Mouse (Mus musculus) CH12.LX (cell line): ENCODE measurements around the gene Zbtb9. TPM values are rescaled to one million over a fixed set of nuclear protein-coding genes. Genes with fewer than 3 reads are reported as not detected.
A peak's percentile ranks its signal among the peaks of the same experiment; 100 is the strongest.
"Not testable (repeated sequence)": the region's sequence is repeated elsewhere in the genome, so short reads cannot be mapped to it uniquely, and the experiment has no call there.

Source experiments
- DNase-seq: peaks from one replicate; pipeline ENCODE4 v3.0.0-alpha.2; 2013; ENCODE audit errors: extremely low read depth
- H3K27ac ChIP-seq: 2 replicates; pipeline ENCODE4 v1.5.1; 2012; ENCODE audit warnings: low read depth, mild to moderate bottlenecking, control low read depth, moderate library complexity; ENCODE audit not compliant: insufficient read depth
- H3K27me3 ChIP-seq: replicated peaks from 2 replicates; pipeline ENCODE3; 2012; ENCODE audit warnings: inconsistent platforms
- H3K36me3 ChIP-seq, 2 experiments: replicated peaks in 1 of 2; 2 replicates each; pipeline versions ENCODE3 to v1.6.1; 2012; ENCODE audit warnings: inconsistent platforms in 1 of 2, low read length in 1 of 2, mild to moderate bottlenecking in 1 of 2, mixed read lengths in 1 of 2, moderate library complexity in 1 of 2; ENCODE audit not compliant: control insufficient read depth in 1 of 2, insufficient read depth in 1 of 2
- H3K4me1 ChIP-seq, 2 experiments: 2 replicates each; pipeline ENCODE4 v1.6.1; 2012; ENCODE audit warnings: inconsistent platforms in 1 of 2, moderate library complexity in 1 of 2; ENCODE audit not compliant: insufficient read depth in 2 of 2, control insufficient read depth in 1 of 2
- H3K4me2 ChIP-seq: 2 replicates; pipeline ENCODE4 v1.6.1; 2012; ENCODE audit warnings: low read depth, mild to moderate bottlenecking, control low read depth; ENCODE audit not compliant: poor library complexity, insufficient read depth, severe bottlenecking
- H3K4me3 ChIP-seq, 3 experiments: fragments of 150-350 bp in 1 of 3; sonication (generic) in 1 of 3; replicated peaks in 1 of 3; 2 replicates each; pipeline versions ENCODE3 to v1.5.1; 2011 to 2012; ENCODE audit warnings: low read depth in 2 of 3, low read length in 2 of 3, mild to moderate bottlenecking in 2 of 3, moderate library complexity in 2 of 3, control low read depth in 1 of 3, improper control_type of control experiment in 1 of 3, inconsistent platforms in 1 of 3, mixed read lengths in 1 of 3; ENCODE audit not compliant: poor library complexity in 1 of 3
- H3K79me2 ChIP-seq: replicated peaks from 2 replicates; pipeline ENCODE4 v1.6.1; 2012; ENCODE audit warnings: mild to moderate bottlenecking, moderate library complexity; ENCODE audit not compliant: control insufficient read depth, poor library complexity, insufficient read depth, severe bottlenecking; ENCODE audit errors: extremely low read depth
- H3K9ac ChIP-seq: 2 replicates; pipeline ENCODE4 v1.6.1; 2012; ENCODE audit warnings: low read depth, mild to moderate bottlenecking, control low read depth, moderate library complexity; ENCODE audit not compliant: insufficient read depth
- H3K9me3 ChIP-seq: replicated peaks from 2 replicates; pipeline ENCODE3; 2012; ENCODE audit warnings: low read length, inconsistent platforms, mixed read lengths
- BHLHE40 ChIP-seq: IDR thresholded peaks from 2 replicates; pipeline ENCODE4 v1.6.1; 2011; ENCODE audit warnings: mild to moderate bottlenecking, low read depth, low read length, improper control_type of control experiment
- CHD1 ChIP-seq: IDR thresholded peaks from 2 replicates; pipeline ENCODE4 v1.6.1; 2012; ENCODE audit warnings: low read depth, low read length, improper control_type of control experiment, inconsistent platforms
- CTCF ChIP-seq, 2 experiments: IDR thresholded peaks in 1 of 2; conservative IDR thresholded peaks in 1 of 2; 2 replicates each; pipeline ENCODE4 v1.5.1; 2011 to 2012; ENCODE audit warnings: low read depth in 2 of 2, low read length in 2 of 2, improper control_type of control experiment in 1 of 2, inconsistent platforms in 1 of 2, mild to moderate bottlenecking in 1 of 2, moderate library complexity in 1 of 2
- E2F4 ChIP-seq: IDR thresholded peaks from 2 replicates; pipeline ENCODE4 v1.6.1; 2011; ENCODE audit warnings: low read depth, low read length, improper control_type of control experiment; ENCODE audit not compliant: insufficient replicate concordance
- EP300 ChIP-seq: IDR thresholded peaks from 2 replicates; pipeline ENCODE4 v1.6.1; 2011; ENCODE audit warnings: low read length, improper control_type of control experiment
- ETS1 ChIP-seq: conservative IDR thresholded peaks from 2 replicates; pipeline ENCODE4 v1.6.1; 2012; ENCODE audit warnings: low read depth, mild to moderate bottlenecking, inconsistent platforms, low read length, improper control_type of control experiment, moderate library complexity
- GABPA ChIP-seq: IDR thresholded peaks from 2 replicates; pipeline ENCODE4 v1.6.1; 2012; ENCODE audit warnings: low read depth, low read length, improper control_type of control experiment, inconsistent platforms; ENCODE audit not compliant: insufficient replicate concordance
- IRF4 ChIP-seq: IDR thresholded peaks from 2 replicates; pipeline ENCODE4 v1.6.1; 2014; ENCODE audit warnings: low read depth, mild to moderate bottlenecking, inconsistent platforms, low read length, improper control_type of control experiment
- KAT2A ChIP-seq: IDR thresholded peaks from 2 replicates; pipeline ENCODE4 v1.6.1; 2012; ENCODE audit warnings: low read length, improper control_type of control experiment, inconsistent platforms; ENCODE audit not compliant: insufficient replicate concordance
- MAX ChIP-seq: IDR thresholded peaks from 2 replicates; pipeline ENCODE4 v1.6.1; 2011; ENCODE audit warnings: low read length, improper control_type of control experiment
- MAZ ChIP-seq: IDR thresholded peaks from 2 replicates; pipeline ENCODE4 v1.6.1; 2012; ENCODE audit warnings: low read depth, mild to moderate bottlenecking, inconsistent platforms, low read length, improper control_type of control experiment, moderate library complexity
- MYC ChIP-seq: IDR thresholded peaks from 2 replicates; pipeline ENCODE4 v1.6.1; 2011; ENCODE audit warnings: low read depth, mild to moderate bottlenecking, improper control_type of control experiment, low read length
- NRF1 ChIP-seq: IDR thresholded peaks from 2 replicates; pipeline ENCODE4 v1.6.1; 2014; ENCODE audit warnings: low read depth, mild to moderate bottlenecking, inconsistent platforms, low read length, improper control_type of control experiment, moderate library complexity
- PAX5 ChIP-seq: IDR thresholded peaks from 2 replicates; pipeline ENCODE4 v1.6.1; 2012; ENCODE audit warnings: low read length, inconsistent platforms, mixed read lengths
- POLR2A ChIP-seq: IDR thresholded peaks from 2 replicates; pipeline ENCODE4 v1.6.1; 2011; ENCODE audit warnings: low read depth, mild to moderate bottlenecking, improper control_type of control experiment, low read length
- POLR2AphosphoS2 ChIP-seq: IDR thresholded peaks from 2 replicates; pipeline ENCODE4 v1.6.1; 2011; ENCODE audit warnings: low read depth, low read length, improper control_type of control experiment
- RAD21 ChIP-seq: IDR thresholded peaks from 2 replicates; pipeline ENCODE4 v1.6.1; 2011; ENCODE audit warnings: low read depth, mild to moderate bottlenecking, low read length, improper control_type of control experiment, moderate library complexity
- RCOR1 ChIP-seq: conservative IDR thresholded peaks from 2 replicates; pipeline ENCODE4 v1.6.1; 2012; ENCODE audit warnings: low read depth, mild to moderate bottlenecking, inconsistent platforms, low read length, improper control_type of control experiment
- SIN3A ChIP-seq: IDR thresholded peaks from 2 replicates; pipeline ENCODE4 v1.6.1; 2012; ENCODE audit warnings: low read length, improper control_type of control experiment, inconsistent platforms
- SMC3 ChIP-seq: IDR thresholded peaks from 2 replicates; pipeline ENCODE4 v1.6.1; 2011; ENCODE audit warnings: low read depth, low read length, improper control_type of control experiment
- UBTF ChIP-seq: IDR thresholded peaks from 2 replicates; pipeline ENCODE4 v1.6.1; 2012; ENCODE audit warnings: low read depth, mild to moderate bottlenecking, inconsistent platforms, low read length, improper control_type of control experiment, moderate library complexity
- USF1 ChIP-seq: IDR thresholded peaks from 2 replicates; pipeline ENCODE4 v1.6.1; 2014; ENCODE audit warnings: low read depth, mild to moderate bottlenecking, inconsistent platforms, low read length, improper control_type of control experiment
- ZC3H11A ChIP-seq: IDR thresholded peaks from 2 replicates; pipeline ENCODE4 v1.6.1; 2012; ENCODE audit warnings: low read depth, mild to moderate bottlenecking, inconsistent platforms, low read length, improper control_type of control experiment
- ZKSCAN1 ChIP-seq: IDR thresholded peaks from 2 replicates; pipeline ENCODE4 v1.6.1; 2012; ENCODE audit warnings: low read depth, inconsistent platforms, low read length, improper control_type of control experiment, borderline replicate concordance
- ZMIZ1 ChIP-seq: IDR thresholded peaks from 2 replicates; pipeline ENCODE4 v1.6.1; 2012; ENCODE audit warnings: low read depth, mild to moderate bottlenecking, inconsistent platforms, low read length, improper control_type of control experiment
- ZNF384 ChIP-seq: IDR thresholded peaks from 2 replicates; pipeline ENCODE4 v1.6.1; 2012; ENCODE audit warnings: low read depth, low read length, improper control_type of control experiment, inconsistent platforms
- dilution Hi-C: fragments of 300-500 bp; cut with MboI; formaldehyde crosslinking; loops from 2 replicates; pipeline ENCODE4 v1.14.3; 2020; ENCODE audit warnings: low sequenced_read_pairs; ENCODE audit not compliant: extremely low pct_unique_long_range_greater_than_20kb, extremely low pct_ligation_motif_present
- in situ Hi-C: fragments of 300-500 bp; cut with MboI; formaldehyde crosslinking; loops from 3 replicates; pipeline ENCODE4 v1.14.3; 2019; ENCODE audit warnings: low sequenced_read_pairs, low pct_ligation_motif_present, low pct_unique_long_range_greater_than_20kb, mixed read lengths
- polyA plus RNA-seq: library from polyadenylated mRNA; unstranded; fragments of >175 nt; gene quantifications from 2 replicates; pipeline ENCODE4 v1.2.1, GENCODE M21; 2012; ENCODE audit warnings: low read depth; ENCODE audit not compliant: insufficient read length
- total RNA-seq, 2 experiments: library from RNA; depleted of rRNA; stranded (reverse); fragments of 300-350 nt in 1 of 2; fragments of >200 nt in 1 of 2; gene quantifications; 2 replicates each; pipeline ENCODE4 v1.2.3; 2012 to 2014

Zbtb9 gene
- total and polyA plus RNA-seq, 3 experiments = 2.0 to 14.3 (median 8.1) TPM

- dilution Hi-C loops = no loop called here
- no peak for DNase-seq
- H3K9me3 ChIP-seq = peaks cover 5% of the 10 kb centered on the region
- H3K79me2 ChIP-seq = peaks cover 21% of the 10 kb centered on the region
- H3K4me1 ChIP-seq = peaks cover 22 to 65% of the 10 kb centered on the region in 2 experiments
- in situ Hi-C loops = no loop called here
- H3K4me3 ChIP-seq = no peak overlapping the region
- H3K36me3 ChIP-seq = peaks cover 37 to 56% of the 10 kb centered on the region in 2 experiments
- no peak overlapping the region for H3K4me2 ChIP-seq
- H3K27ac ChIP-seq = no peak overlapping the region
- no peaks in the 10 kb centered on the region for H3K27me3 ChIP-seq
- H3K9ac ChIP-seq = no peak overlapping the region
- TF ChIP-seq MAZ = no peak
- no peak for TF ChIP-seq USF1
- no peak; the same call in 1 of the 2 replicates for TF ChIP-seq MAX
- TF ChIP-seq MYC = peak; percentile 88
- peak; percentile 48 for TF ChIP-seq SMC3
- no peak for TF ChIP-seq NRF1
- peak; percentile 52 for TF ChIP-seq RAD21
- TF ChIP-seq ZNF384 = no peak
- no peak for TF ChIP-seq BHLHE40
- peak; percentile 15 to 69; a peak in 3 of 4 replicates for TF ChIP-seq CTCF (conservative IDR thresholded peaks at IDR 0.05 in 1 of 2, IDR thresholded peaks at IDR 0.05 in 1 of 2; ENCODE audit: low read depth in 2 of 2, low read length in 2 of 2)
- no peak for TF ChIP-seq SIN3A
- no peak for TF ChIP-seq IRF4
Measured at GRCm38 (mm10) chr17:26975415-26975814, 2.4 kb downstream of the Zbtb9 start.

DNA sequence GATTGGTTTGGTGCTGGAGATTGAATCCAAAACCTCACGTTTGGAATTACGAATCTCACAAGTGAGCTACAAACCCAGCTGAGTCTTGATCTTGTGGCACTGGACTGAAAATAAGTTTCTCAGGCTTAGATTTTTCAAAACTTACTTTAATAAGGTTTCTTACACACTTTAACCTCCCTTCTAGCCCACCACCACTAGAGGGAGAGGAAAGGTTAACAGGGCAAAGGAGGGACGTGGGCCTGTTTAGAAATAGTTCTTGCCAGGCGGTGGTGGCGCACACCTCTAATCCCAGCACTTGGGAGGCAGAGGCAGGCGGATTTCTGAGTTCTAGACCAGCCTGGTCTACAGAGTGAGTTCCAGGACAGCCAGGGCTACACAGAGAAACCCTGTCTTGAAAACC lies 4.4 kb downstream of the Zbtb9 start:
- DNase-seq, in situ Hi-C loops, H3K27me3 ChIP-seq, H3K9ac ChIP-seq, H3K4me3 ChIP-seq, H3K27ac ChIP-seq, H3K9me3 ChIP-seq, H3K4me2 ChIP-seq, dilution Hi-C loops: not testable (repeated sequence)
- peaks cover 22 to 71% of the 10 kb centered on the region in 2 experiments for H3K4me1 ChIP-seq
- TF ChIP-seq CTCF (conservative IDR thresholded peaks at IDR 0.05 in 1 of 2, IDR thresholded peaks at IDR 0.05 in 1 of 2; ENCODE audit: low read depth in 2 of 2, low read length in 2 of 2) = peak in 1 of 2 experiments; percentile 34; a peak in 2 of 4 replicates
- H3K79me2 ChIP-seq = peaks cover 21% of the 10 kb centered on the region
- peaks cover 39 to 62% of the 10 kb centered on the region in 2 experiments for H3K36me3 ChIP-seq

DNA sequence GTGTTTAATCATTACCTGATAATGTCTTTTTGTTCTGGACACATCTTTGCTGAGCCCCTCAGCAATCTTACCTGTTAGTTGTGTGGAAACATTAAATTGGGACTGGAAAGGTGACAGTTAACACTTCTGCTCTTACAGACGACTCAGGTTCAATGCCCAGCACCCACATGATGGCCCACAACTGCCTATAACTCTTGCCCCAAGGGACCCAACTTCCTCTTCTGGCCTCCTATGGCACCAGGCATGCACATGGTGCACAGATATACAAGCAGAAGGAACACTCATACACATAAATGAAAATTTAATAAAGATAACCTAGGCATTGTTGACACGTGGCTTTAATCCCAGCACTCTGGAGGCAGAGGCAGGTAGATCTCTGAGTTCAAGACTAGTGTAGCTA lies 6.5 kb downstream of the Zbtb9 start:
- in situ Hi-C loops = no loop called here
- peaks cover 9% of the 10 kb centered on the region for H3K79me2 ChIP-seq

More for the DNA sequence above, 6.5 kb downstream of the Zbtb9 start:
- no peak overlapping the region for H3K4me2 ChIP-seq
- no peak overlapping the region for H3K9ac ChIP-seq
- TF ChIP-seq RCOR1 = no peak
- TF ChIP-seq MAZ = no peak
- TF ChIP-seq NRF1 = no peak
- no peak for TF ChIP-seq POLR2A
- no peak for TF ChIP-seq CHD1
- no peak for TF ChIP-seq ZKSCAN1
- no peak for TF ChIP-seq UBTF
- no peak for TF ChIP-seq PAX5
- TF ChIP-seq POLR2AphosphoS2 = no peak
- TF ChIP-seq ETS1 = no peak
- TF ChIP-seq ZMIZ1 = no peak
- no peak for TF ChIP-seq ZC3H11A
- TF ChIP-seq SIN3A = no peak
- no peak for TF ChIP-seq MYC
- TF ChIP-seq EP300 = no peak
- TF ChIP-seq E2F4 = no peak
- no peak for TF ChIP-seq GABPA
- no peak for TF ChIP-seq USF1
- no peak for TF ChIP-seq KAT2A
- peaks cover 5% of the 10 kb centered on the region for H3K9me3 ChIP-seq
- dilution Hi-C loops = no loop called here
- peak; percentile 54 for DNase-seq
- no peak overlapping the region for H3K27ac ChIP-seq
- peaks cover 17 to 69% of the 10 kb centered on the region in 2 experiments for H3K4me1 ChIP-seq
- no peaks in the 10 kb centered on the region for H3K27me3 ChIP-seq
- peaks cover 37 to 58% of the 10 kb centered on the region in 2 experiments for H3K36me3 ChIP-seq
- H3K4me3 ChIP-seq = no peak overlapping the region
